Mouse (Mus musculus): ENCODE results near the gene Acbd5.

DNA sequence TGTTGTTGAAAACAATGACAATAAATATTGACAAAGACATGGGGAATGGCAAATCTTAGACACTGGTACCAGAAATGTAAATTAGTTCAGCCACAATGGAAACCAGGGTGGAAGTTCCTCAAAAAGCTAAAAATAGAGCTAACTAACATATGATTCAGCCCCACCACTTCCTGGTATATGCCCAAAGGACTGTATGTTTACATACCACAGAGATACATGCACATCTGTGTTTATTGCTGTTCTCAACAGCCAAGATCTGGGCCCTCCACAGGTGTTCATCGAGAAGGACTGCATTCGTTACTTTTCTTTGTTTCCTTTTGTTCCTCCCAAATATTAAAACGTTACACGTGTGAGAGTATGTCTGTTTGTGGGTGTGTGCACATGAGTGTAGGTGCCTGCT is 26.5 kb upstream of the Acbd5 start:
- TF ChIP-seq CTCF (IDR thresholded peaks at IDR 0.05; ENCODE audit: insufficient read depth, low read length) (no peak), POLR2A (IDR thresholded peaks at IDR 0.05; ENCODE audit: borderline replicate concordance, extremely low read depth, low read depth, low read length) (no peak)
